Mouse (Mus musculus) brown adipose tissue, adult 24 weeks (tissue): ENCODE measurements around the gene Dapp1. TPM values are rescaled to one million over a fixed set of nuclear protein-coding genes. Genes with fewer than 3 reads are reported as not detected.

Experiments
- H3K27ac ChIP-seq: fragments of 200-500 bp; replicated peaks from 2 replicates; pipeline ENCODE4 v1.5.1; 2012; ENCODE audit warnings: low read depth, mild to moderate bottlenecking, low read length
- H3K4me1 ChIP-seq: fragments of 200-500 bp; 2 replicates; pipeline ENCODE4 v1.6.1; 2012; ENCODE audit warnings: low read length, mixed read lengths; ENCODE audit not compliant: control insufficient read depth, insufficient read depth, insufficient read length
- H3K4me3 ChIP-seq: fragments of 200-500 bp; 2 replicates; pipeline ENCODE4 v1.5.1; 2012; ENCODE audit warnings: low read depth, mild to moderate bottlenecking, low read length, moderate library complexity; ENCODE audit not compliant: insufficient read depth
- polyA plus RNA-seq: library from polyadenylated mRNA; stranded (reverse); fragments of >200 nt; gene quantifications from 2 replicates; pipeline ENCODE4 v1.2.4, GENCODE M21; 2012; ENCODE audit not compliant: missing spikeins, insufficient read depth, insufficient read length

Gene Dapp1
- 1.5 and 1.7 TPM in 2 replicates for polyA plus RNA-seq

GRCm38 (mm10) chr3:137981382-137981750 lies at the start of gene Dapp1:
Dapp1 (minus strand) TSS chr3:137981545.
- no peaks in the 10 kb centered on the region for H3K4me1 ChIP-seq
- peak within 1 kb of the TSS; percentile 67 for H3K27ac ChIP-seq

GRCm38 (mm10) chr3:138030563-138030962 lies 49.2 kb upstream of the Dapp1 start:
- Histone ChIP-seq H3K4me1 (no peaks in the 10 kb centered on the region; the same call in none of the 2 replicates), H3K4me3 (no peak overlapping the region), H3K27ac (no peak overlapping the region)

More at GRCm38 (mm10) chr3:137981382-137981750, at the start of gene Dapp1:
- peak within 1 kb of the TSS; percentile 76 for H3K4me3 ChIP-seq

GRCm38 (mm10) chr3:138029351-138029750 lies 48.0 kb upstream of the Dapp1 start:
- H3K27ac ChIP-seq = no peak overlapping the region
- H3K4me1 ChIP-seq = no peaks in the 10 kb centered on the region; the same call in none of the 2 replicates
- H3K4me3 ChIP-seq = no peak overlapping the region

- no peak overlapping the region for H3K27ac ChIP-seq
- H3K4me3 ChIP-seq = no peak overlapping the region
- no peaks in the 10 kb centered on the region; the same call in none of the 2 replicates for H3K4me1 ChIP-seq
These were observed 46.4 kb upstream of the Dapp1 start for GRCm38 (mm10) chr3:138027575-138028362.

- Histone ChIP-seq H3K4me1 (no peaks in the 10 kb centered on the region; the same call in none of the 2 replicates), H3K27ac (no peak overlapping the region), H3K4me3 (no peak overlapping the region)
These were observed 44.9 kb upstream of the Dapp1 start for GRCm38 (mm10) chr3:138026286-138026685.

- no peaks in the 10 kb centered on the region; the same call in 1 of the 2 replicates for H3K4me1 ChIP-seq
- H3K4me3 ChIP-seq = no peak overlapping the region
- no peak overlapping the region for H3K27ac ChIP-seq
These were observed 41.3 kb upstream of the Dapp1 start for GRCm38 (mm10) chr3:138022651-138023050.

- no peak overlapping the region for H3K27ac ChIP-seq
- no peak overlapping the region for H3K4me3 ChIP-seq
- H3K4me1 ChIP-seq = no peaks in the 10 kb centered on the region; the same call in 1 of the 2 replicates
These were observed 40.7 kb upstream of the Dapp1 start for GRCm38 (mm10) chr3:138022003-138022402.

- H3K27ac ChIP-seq = no peak overlapping the region
- no peaks in the 10 kb centered on the region for H3K4me1 ChIP-seq
- peak overlapping the region; percentile 3; the same call in 1 of the 2 replicates for H3K4me3 ChIP-seq
These were observed 35.5 kb upstream of the Dapp1 start for GRCm38 (mm10) chr3:138016810-138017209.

- H3K4me3 ChIP-seq = no peak overlapping the region
- no peaks in the 10 kb centered on the region for H3K4me1 ChIP-seq
- H3K27ac ChIP-seq = no peak overlapping the region
These were observed 33.4 kb upstream of the Dapp1 start for GRCm38 (mm10) chr3:138014725-138015124.

- no peak overlapping the region for H3K27ac ChIP-seq
- H3K4me3 ChIP-seq = no peak overlapping the region
- no peaks in the 10 kb centered on the region for H3K4me1 ChIP-seq
These were observed 31.0 kb upstream of the Dapp1 start for GRCm38 (mm10) chr3:138012351-138012750.

GRCm38 (mm10) chr3:138008152-138008551 lies 26.8 kb upstream of the Dapp1 start:
- Histone ChIP-seq H3K27ac (no peak overlapping the region), H3K4me3 (no peak overlapping the region), H3K4me1 (no peaks in the 10 kb centered on the region)

- Histone ChIP-seq H3K4me3 (no peak overlapping the region), H3K4me1 (no peaks in the 10 kb centered on the region), H3K27ac (no peak overlapping the region)
These were observed 25.6 kb upstream of the Dapp1 start for GRCm38 (mm10) chr3:138006896-138007295.

- Histone ChIP-seq H3K4me1 (no peaks in the 10 kb centered on the region), H3K4me3 (no peak overlapping the region), H3K27ac (no peak overlapping the region)
These were observed 21.9 kb upstream of the Dapp1 start for GRCm38 (mm10) chr3:138003264-138003663.

GRCm38 (mm10) chr3:138002545-138002944 lies 21.2 kb upstream of the Dapp1 start:
- Histone ChIP-seq H3K4me1 (no peaks in the 10 kb centered on the region), H3K27ac (no peak overlapping the region), H3K4me3 (no peak overlapping the region)

GRCm38 (mm10) chr3:138001865-138002264 lies 20.5 kb upstream of the Dapp1 start:
- no peak overlapping the region for H3K4me3 ChIP-seq
- no peak overlapping the region for H3K27ac ChIP-seq
- H3K4me1 ChIP-seq = no peaks in the 10 kb centered on the region

GRCm38 (mm10) chr3:138000724-138001069 lies 19.4 kb upstream of the Dapp1 start:
- no peak overlapping the region for H3K27ac ChIP-seq
- H3K4me1 ChIP-seq = no peaks in the 10 kb centered on the region
- no peak overlapping the region for H3K4me3 ChIP-seq
